Mouse (Mus musculus) small intestine, adult 2 months (tissue): ENCODE measurements around the gene Hoxa5.

Experiments
- CTCF ChIP-seq: fragments of 200-500 bp; IDR thresholded peaks from 2 replicates; pipeline ENCODE4 v1.5.1; 2012; ENCODE audit warnings: low read depth, mild to moderate bottlenecking, control low read depth, inconsistent platforms, low read length, moderate library complexity, mixed read lengths; ENCODE audit not compliant: insufficient replicate concordance, insufficient read length; ENCODE audit errors: extremely low read depth
- POLR2A ChIP-seq: fragments of 200-500 bp; IDR thresholded peaks from 2 replicates; pipeline ENCODE4 v1.6.1; 2012; ENCODE audit warnings: low read depth, mild to moderate bottlenecking, control low read depth, inconsistent platforms, low read length, moderate library complexity

DNA sequence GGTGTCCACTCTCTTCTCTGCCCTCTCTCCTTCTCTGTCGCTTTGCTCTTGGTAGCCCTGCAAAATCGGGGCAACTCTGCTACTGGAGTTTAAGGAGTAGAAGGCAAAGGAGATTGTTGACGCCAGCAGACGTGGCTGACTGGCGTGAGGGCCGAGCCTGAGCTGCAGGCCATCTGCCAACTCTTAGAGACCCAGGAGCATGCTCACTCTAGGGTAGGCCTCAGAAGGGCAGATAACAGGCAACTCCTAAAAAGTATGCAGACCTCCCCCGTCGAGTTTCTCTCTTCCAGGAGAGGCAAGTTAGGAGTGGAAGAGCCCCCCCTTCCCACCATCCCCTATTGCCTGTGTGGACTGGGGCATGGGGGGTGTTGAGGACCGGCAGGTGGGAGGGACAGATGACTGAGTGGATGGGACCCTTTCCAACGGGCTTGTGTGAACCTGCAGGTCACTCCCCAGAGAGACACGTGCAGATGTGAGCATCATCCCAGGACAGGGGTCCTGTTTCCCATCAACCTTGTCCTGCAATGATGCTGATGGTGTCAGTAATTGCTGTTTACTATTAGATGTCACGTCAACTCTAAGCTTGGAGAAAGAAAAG is 45.1 kb downstream of the Hoxa5 start:
- TF ChIP-seq CTCF (no peak), POLR2A (no peak)
